Mouse (Mus musculus) thymus, postnatal 36 days (tissue): ENCODE measurements around the gene Lpin1.
A peak's percentile ranks its signal among the peaks of the same experiment; 100 is the strongest.

Source experiments
- DNase-seq, 2 experiments: peaks; one replicate each; pipeline ENCODE4 v3.0.0; 2022; ENCODE audit warnings: mixed read lengths in 2 of 2

Lpin1 gene

DNA sequence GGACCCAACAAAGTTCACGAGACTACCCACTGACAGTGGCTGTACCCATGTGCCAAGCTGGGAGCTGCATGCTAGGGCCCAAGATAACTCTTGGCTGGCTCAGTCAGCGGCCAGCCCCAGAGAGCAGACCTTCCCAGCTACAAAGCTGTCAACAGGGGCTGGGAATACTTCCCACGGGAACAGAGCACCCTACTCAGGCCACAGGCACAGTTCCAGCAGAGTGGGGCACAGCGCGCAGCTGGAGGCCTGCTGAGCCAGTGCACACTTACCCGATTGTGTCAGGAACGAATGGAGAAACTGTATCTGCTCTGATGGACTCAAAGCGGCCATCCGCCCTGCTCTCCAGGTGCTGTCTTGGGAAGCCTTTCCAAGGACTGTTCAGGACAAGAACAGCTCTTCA, 95.6 kb downstream of the Lpin1 start:
- DNase-seq = no peak

DNA sequence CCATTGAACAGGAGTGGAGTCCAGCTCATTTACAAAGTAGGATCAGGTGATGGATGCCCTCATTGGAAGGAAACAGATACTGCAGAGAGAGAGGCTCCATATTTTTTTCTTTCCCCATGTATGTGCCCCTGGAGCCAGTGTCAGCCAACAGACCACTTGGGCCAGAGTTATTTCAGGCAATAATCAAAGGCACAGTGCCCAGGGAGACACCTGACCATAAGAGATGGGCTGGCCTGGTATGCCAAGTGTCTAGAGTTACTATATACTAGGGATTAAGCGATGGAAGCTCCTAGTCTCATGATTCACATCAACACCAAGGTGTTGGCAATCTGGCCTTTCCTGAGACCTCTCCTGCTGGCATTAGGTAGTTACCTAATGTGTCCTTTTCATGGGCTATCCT, 97.8 kb downstream of the Lpin1 start:
- DNase-seq = no peak

DNA sequence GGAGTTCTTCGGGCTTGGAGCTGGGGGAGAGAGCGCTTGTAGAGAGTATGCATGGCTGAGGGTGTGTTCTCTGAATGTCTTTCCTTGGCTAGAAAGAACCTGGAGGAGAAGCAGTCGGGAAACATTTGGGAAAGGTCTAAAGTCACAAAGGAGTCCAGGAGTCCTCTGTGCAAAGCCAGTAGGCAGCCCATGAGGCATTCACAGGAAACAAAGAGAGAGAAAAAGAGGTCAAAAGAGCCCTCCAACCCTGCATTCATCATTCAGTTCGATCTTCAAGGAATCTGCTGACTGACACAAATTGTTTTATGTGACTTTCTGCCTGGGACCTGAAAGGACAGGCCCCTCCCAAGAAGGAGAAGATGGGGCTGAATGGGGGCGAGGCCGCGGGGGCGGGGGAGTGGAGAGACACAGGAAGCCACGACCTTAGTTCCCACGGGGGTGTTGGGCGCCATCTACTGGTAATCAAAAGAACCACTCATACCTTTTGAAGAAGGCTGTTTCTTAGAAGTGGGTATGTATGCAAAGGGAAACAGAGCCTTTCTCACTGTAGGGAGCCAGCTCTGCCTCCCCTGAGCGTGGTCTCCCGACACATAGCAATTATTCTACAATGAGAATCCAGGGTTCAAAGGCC, 101.5 kb downstream of the Lpin1 start:
- peak; percentile 81 to 86 for DNase-seq

DNA sequence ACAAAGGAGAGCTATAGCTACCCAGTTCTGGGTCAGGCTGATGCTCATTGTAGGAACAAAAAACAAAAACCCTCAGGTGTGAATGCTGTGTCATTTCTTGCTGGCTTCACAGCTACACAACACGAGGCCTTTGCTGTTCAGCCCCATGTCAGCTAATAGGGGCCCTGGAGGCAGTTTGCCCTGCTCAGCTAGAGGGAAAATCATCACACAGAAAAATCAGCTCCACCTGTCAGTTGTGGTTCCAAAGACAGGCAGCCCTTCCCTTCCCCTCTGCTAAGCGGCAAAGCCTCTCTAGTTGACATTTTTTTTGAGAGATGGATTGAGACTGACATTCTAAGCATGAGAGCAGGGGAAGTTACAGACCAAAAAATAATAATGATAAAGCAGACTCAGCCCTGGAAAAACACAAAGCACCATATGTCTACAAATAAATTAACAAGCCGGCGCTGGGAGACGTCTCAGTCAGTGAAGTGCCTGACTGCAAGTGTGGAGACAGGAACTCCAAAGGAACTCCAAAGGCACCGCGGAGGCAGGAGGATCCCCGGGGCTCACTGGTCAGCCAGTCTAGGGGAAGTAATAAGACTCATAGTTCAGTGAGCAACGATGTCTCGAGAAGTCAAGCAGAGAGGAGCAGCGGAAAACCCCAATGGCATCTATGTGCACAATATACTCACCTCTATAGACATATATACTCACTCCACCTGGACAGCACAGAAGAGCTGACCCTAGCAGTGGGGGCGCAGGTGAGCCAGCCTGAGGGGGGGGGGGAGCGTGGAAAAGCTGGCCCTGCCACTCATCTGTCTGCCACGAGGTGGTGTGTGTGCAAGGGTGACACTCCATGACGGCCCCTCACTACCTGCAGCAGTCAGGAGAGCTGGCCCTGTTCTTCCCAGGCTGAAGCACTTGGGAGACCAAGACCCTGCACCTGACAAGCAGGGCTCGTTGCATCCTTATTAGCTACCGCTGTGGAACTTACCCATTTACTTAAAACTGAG, 103.7 kb downstream of the Lpin1 start:
- no peak for DNase-seq

DNA sequence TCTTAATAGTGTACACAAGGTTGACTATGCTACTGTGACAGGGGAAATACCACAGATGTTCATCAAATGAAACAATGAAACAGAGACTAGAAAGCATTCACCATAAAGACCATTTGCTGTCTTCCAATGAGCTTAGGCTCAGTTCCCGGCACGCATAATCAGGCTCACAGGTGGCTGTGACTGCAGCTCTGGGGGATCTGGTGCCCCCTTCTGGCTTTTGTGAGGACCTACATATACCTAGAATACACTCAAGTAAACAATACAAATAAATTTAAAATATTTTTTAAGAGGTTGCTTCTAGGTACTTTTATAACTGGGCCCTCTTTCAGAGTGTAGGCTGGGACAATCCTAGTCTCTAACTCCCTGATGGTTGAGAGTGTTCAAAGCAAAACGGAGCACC, 106.5 kb downstream of the Lpin1 start:
- no peak for DNase-seq

DNA sequence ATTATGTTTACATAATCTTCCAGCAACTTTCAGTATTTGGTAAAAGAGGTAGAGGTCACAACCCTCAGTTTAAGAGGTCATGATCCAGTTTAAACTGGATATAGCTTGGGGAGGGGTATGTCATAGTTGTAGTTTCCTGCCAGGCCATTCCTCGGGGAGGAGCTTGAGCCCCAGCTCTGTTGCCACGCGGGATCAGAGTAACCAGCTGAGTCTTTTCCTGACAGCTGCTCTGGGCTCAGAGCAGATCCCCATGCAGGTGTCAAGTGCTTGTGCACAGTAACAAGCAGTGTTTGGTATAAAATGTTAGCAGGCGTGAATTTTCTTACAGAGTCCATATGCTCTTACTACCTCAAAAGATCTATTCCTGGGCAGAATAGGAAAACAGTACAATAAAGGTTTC, 112.8 kb downstream of the Lpin1 start:
- no peak for DNase-seq

DNA sequence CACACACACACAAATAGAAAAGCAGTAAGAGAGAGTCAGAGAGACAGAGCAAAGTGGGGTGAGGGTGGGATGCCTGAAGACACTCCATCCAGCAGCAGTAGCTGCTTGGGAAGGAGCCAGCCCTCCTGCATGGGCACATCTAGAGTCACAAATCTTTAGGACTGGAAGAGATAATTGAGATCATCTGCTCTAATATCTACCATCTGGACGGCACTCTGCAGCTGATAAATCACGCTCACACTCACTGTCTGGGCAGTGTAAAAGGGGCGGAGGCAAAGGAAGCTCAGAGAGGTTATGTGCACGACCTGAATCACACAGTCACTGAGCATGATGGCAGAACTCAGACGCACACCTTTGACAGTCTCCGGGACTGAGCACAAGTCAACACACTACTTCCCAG, 118.1 kb downstream of the Lpin1 start:
- DNase-seq = no peak

DNA sequence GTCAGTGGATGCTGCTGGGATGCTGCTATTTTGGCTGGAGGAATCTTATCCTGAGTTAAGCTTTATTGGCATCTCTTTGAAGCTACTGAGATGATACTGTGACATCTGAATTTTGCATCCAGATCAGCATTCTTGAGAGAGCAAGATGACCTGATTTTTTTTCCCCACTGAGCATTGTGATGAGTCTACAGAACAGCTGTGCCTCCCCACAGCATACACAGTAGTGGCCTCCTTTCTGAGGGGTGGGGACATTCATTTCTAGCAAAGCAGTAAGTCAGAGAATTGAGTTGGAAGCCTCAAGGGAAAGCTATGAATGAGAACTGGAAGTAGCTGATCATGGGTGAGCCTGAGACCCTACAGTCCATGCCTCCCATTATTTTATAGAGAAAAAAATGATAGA, 121.9 kb downstream of the Lpin1 start:
- no peak for DNase-seq

DNA sequence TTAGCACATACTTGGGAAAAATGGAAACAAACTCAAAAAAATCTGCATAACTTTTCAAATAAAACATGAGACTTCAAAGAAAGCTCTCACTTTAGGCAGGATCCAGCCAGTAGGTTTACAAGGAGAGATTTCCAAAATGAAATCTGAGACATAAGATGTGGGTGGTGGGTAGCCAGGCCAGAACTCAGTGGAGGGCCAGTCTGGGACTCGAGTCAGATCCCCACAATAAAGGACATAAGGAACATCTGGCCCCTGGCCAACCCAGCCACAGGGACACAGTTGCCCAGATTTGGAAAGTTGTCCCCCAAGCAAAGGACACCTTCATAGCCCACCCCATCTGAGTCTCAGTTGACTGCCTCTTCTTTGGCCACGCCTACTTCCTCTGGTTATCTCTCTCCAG, 123.3 kb downstream of the Lpin1 start:
- no peak for DNase-seq
